Mouse (Mus musculus): Measurements from ENCODE around the gene Pou2f1.

Gene Pou2f1

DNA sequence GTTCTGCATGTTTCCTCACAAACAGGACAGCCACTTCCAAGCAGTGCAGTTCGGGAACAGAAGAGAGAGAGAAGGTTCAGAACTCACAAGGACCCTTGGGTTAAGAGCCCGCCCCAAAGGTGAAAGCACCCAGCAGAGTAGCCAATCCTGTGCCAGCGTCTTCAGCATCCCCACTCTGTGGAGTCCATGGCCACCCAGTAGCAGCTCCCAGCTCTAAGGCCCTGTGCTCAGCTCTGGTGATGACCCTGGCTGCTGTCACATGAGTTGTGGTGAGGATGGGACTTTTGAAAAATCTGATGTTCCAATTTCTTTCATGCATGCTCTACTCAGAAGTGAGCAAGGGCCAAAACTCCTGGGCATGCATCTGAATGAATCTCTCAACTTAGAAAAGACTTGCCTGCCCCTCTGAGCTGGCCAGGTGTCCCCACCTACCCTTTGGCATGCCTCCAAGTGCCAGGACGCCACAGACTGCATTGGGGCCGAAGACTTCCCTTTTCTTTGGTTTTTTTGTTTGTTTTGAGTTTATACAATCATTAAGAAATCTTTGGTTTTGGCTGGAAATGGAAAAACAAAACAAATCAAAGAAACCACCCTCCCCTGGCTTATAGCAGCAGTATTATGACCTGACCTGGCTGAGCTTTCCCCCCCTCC lies 135.7 kb downstream of the Pou2f1 start:
- DNase-seq = no peak

DNA sequence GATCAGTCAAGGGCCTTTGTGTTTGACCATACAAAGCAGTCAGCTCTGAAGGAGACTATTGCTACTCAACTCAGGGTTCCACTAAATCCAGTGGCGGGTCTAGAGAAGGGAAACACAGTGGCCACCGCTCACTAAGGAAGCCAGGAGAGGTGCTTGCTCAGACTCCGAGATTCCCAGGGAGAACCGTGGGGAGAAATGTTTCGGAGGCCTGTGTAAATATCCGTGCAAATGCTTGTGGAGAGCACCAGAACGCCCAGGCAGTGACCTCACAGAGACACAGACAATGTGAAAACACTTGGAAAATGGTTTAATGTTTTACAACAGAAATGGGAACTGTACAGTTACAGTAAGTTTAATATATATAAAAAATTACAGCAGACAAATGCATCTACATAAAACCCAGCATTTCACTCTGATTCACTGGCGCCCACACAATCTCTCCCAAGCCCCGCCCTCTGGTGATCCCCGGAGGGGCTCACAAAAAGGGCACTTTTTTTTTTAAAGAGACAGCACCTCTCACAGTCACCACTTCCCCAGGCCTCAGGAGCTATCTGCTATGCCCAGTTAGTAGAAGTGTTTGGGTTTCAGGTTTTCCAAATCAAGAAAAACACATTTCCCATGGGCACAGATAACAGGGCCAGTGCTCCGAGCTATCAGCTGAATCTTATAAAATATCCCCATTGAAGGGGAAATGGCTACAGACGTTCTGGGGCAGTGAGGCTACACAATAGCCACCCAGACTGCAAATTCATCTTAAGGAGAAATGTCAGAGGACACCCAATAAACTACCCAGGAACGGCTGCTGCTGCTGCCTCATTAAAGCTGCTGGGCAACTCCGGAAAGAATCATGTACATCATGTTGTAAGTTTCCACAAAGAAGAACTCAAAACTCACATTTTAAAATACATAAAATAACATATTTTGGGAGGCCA lies 137.3 kb downstream of the Pou2f1 start:
- DNase-seq = no peak

DNA sequence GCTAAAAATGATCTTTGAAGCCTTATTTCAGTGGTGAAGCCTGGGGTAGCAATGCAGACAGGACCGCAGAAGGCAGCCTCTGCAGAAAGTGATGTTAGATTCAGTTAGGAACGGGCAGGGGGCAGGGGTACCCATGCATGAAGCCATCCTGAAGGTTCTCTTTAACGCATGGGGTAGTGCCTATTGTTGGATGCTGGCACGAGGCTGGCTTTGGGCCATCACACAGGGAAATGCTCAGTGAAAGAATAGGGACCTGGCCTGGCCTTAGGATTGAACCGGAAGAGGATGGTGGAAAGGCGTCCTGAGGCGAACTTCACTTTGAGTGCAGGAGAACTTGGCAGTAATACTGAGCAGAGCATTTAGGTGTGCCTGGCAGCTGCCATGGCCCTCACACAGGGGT lies 140.4 kb downstream of the Pou2f1 start:
- DNase-seq = no peak

DNA sequence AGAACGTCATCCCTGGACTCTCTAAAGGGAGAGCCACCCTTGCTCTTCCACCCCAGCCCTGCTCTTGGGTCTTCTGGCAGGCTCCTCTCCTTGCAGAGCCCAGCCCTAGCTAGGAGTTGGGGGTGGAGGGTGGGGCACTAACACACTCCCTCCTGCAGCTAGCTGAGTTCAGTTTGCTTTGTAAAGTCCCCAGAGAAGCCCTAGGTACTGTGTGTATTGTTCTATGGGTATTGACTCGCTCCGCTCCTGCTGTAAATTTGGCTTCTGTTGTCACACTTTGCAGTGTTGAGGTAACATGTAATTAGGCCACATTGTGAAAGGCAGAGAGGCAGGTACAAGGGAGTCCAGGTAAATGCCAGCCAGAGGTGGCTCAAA lies 141.3 kb downstream of the Pou2f1 start:
- DNase-seq = no peak

DNA sequence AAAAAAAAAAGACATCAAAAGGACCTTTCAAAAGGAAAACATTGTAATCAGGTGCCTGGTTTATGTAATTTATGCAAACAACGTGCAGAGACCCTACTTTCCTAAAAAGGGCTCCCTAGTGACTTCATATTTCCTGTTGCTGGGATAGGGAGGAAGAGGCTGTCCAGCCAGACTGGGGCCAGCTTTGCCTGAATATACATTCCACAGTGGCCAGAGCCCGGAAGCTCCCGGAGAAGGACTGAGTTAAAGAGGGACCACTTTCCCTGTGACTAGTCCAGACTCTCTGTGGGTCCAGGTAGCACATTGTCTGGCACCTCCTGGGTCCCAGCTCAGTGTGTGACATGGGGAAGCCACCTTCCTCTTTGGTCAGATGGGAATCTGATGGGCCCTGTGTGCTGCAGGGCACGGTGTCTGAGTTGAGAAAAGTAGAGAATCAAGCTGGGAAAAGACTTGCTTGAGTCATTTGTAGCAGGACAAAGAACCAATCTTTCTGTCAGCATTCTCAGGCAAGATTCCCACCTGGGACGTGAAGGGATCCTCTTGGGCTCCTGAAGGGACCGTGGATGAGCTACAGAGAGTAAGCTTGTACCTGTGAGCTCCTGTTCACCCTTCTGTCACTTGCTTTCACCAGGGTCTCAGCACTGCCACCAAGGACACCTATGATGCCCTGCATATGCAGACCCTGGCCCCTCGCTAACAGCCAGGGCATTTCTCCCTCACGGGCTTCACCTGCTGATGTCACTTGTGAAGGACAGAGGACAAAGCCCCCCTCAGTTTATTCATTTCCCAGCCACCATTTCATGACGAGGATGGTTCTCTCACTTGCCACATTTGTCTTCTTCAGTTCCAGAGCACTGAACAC lies 141.9 kb downstream of the Pou2f1 start:
- no peak for DNase-seq

DNA sequence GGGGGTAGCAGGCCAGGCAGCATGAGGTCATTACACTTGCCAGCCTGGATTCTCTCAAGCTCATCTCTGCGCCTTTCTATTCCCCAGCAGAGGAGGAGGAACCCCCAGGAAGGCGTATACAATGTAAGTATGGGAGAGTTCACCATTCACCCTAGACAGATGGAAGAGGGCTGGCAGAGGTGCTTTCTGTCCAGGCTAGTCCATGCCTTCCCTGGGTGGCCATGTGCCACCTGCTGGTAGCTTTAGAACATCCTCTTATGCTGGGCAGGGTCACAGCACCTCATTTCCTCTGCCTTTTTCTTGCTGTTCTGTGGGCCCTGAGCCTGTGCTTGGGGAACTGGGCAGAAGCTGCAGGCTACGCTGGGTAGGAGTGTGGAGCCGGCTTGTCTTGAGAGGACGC lies 144.1 kb downstream of the Pou2f1 start:
- no peak for DNase-seq

DNA sequence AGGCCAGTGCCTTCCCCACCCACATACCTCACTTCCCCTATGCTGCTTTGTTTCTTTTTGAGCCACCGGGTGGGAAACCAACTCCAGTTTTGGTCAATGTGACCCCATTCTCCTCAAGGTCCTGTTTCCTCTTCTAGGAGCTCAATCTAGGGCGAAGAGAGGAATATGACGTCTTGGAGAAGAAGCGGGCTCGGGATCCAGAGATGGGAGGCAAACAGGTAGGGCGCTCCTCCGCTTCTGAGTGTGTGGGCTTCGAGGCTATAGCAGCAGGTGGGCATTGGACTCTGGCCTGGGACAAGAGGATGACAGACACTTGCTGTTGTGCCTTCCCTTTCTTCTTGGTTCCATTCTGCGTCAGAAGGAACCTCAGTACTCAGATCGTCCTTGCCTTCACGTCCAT lies 145.2 kb downstream of the Pou2f1 start:
- no peak for DNase-seq

DNA sequence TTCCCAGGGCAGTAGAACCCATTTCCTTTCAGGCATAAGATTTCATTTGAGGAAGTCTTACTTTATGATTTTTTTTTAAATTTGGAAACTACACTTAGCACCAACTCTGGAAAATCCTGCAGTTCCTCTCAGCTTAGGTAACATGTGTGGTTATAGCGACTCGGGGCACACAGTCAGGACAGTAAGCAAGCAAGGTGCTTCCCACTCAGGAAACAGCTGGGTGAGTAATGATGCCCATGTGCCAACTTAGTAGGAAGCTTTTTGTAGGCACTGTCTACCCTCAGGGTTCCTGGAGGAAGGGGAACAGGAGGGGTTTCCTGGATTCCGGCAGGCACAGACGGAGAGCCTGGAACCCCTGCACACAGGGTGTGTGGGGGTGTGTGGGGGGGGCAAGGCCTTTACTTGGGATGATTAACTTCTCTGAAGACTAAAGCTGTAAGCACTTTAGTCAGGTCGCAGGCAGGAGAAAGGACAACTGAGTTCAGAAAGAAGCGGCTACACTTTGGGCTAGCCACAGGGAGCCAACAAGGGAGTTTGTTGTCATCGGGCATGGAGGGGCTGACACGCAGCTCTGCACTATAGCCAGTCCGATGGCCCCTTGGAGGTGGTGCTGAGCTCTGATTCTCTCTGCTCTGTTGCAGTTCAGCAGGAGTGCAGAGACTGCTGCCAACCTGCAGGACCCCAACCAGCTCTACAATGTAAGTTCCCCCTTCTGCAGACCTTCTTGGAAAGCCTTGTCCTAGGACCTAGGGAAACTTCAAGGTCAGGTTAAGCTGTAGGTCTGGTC lies 146.5 kb downstream of the Pou2f1 start:
- DNase-seq = no peak

DNA sequence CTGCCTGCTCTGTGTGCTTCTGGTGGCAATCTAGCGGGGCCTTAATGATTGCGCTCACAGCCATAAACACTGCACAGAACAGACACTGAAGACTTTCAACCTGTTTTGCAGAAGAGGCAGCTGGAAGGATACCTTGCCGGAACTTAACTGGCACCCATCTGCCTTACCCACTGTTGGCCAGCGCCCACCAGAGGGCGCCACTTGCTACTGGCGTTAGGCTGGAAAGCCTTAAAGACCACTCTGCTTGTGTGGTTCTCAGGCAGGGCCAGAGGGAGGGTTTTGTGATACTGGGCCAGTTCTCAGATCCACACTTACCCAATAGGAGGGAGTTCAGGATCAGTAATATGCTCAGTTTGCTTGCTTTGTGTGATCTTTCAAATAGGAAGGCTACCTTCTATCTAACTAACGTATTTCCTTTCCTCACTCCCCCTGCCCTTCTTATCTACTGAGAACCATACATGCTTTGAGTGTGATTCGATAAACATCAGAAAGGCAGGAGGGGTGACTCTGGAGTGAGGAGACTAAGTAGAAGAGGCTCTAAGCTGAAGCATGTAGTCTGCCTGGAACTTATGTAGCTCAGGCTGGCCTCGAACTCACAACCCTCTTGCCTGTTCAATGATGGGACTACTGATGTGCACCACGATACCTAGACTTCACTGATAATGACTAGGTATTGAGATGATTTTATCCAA lies 148.6 kb downstream of the Pou2f1 start:
- DNase-seq = peak; percentile 69 to 86

DNA sequence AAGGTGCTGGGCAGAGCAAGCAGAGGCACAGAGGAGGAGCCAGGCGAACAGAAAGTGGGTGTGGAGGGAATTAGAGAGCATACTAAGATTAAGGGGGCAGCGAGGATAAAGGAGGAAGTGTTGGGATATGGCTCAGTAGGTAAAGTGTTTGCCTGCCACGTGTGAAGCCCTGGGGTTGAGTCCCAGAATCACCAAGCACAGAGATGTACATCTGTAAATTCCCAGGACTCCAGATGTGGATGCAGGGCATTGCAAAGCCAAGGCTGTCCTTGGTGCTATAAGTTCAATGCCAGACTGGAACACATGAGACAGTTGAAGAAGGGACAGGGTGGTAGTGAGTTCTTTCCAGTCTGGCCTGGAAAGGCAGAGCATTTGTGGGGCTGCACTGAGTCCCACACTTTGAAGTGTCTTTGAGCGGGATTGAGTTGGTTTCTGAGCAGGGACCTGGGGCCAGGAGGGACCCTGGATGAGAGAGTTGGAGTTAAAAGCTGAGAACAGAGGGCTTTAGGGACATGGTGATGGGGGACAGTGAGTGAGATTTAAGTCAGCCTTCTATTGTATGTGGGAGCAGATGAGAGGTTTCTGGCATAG lies 149.3 kb downstream of the Pou2f1 start:
- DNase-seq = no peak

DNA sequence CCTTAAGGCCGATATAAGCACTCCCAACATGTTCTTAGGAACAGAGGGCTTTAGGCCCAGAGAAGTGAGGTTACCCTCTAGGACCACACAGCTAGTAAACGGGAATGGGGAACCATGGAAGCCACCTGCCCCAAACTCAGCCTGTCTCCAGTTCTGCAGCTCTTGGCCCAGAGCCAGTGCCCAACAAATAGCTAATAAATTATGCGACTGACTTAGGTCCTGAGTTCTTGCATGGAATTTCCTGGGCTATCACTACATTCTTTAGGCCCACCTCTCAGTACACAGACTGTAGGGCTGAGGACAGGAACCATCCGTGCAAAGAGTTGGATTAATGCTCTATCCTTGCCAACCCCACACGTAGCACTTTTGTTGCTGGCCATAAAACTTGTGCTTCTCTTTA lies 150.3 kb downstream of the Pou2f1 start:
- DNase-seq = no peak

DNA sequence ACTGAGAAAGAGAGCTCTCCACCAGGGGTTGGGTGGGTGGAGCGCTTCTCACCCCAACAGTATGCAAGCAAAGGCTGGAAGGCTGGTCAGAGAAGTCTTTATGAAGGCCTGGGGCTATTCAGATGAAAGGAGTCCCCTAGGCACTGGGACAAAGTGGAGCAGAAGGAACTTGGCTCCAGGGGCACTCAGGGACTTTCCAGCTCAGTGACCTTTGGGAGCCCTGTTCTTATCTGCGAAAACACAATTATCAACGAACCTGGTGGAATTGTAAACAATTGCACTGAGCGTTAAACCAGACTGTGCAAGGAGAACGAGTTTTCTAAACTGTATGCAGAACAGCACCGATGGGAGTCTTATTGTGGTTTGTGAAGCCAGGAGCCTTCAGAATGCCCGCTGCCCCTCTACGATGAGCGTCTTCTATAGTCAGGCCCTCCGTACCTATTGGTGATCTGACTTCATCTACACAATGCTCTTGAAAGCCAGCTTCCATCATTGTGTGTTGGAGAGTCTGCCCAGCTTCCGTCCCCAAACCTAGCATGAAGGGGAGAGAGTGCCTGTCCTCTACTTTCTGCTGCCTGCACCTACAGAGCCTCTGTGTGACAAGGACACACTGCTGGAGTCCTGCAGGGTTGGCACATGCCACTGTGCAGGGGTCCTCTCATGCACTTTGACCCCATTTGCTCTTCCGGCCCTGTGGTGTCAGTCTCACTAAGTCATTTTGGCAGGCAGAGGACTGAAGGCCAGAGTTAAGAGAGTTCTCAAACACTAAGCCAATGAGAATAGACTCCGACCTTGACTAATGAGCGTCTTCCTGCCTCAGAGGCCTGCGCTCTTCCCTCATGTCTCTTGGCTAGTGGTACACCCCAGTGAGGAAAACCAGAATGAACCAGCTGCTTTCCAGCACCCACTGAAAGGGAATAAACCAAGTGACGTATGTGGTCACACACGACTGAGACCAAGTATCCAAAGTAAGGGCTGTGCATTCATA lies 152.7 kb downstream of the Pou2f1 start:
- no peak for DNase-seq

DNA sequence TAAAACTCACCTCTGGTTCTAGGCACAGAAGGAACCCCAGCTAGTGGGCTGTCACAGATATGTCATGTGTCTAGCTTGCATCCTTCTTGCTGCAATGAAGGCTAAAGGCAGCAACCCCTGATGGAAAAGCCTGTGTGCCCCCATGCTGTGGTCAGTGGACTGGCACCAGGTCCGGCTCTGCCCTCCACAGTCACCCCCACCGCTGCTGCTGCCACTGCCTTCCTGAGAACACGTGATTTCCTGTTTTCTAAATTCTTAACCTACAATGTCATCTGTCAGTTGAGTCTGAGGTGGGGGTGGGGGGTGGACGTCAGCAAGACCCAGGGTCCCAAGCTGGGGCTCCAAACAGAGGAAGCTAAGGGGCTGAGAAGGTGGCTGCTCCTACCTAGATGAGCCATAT lies 153.6 kb downstream of the Pou2f1 start:
- DNase-seq = no peak

DNA sequence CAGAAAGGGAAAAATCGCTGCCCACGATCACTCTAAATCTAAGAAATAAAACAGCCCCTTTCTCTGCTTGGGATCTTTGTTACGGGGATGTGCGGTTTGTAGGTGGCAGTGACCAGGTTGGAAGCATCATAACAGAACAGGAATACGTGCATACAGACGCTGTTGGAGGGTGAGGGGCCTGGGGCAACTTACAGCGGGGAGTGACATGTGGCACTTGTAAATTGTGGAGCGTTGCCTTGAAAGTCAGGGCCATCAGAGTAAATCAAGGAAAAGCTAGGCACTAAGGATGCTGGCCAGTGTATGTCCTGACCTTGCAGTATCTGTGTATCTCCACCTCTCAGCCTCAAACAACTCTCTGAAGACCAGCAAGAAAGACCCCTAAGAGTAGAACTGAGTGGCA lies 154.1 kb downstream of the Pou2f1 start:
- no peak for DNase-seq

DNA sequence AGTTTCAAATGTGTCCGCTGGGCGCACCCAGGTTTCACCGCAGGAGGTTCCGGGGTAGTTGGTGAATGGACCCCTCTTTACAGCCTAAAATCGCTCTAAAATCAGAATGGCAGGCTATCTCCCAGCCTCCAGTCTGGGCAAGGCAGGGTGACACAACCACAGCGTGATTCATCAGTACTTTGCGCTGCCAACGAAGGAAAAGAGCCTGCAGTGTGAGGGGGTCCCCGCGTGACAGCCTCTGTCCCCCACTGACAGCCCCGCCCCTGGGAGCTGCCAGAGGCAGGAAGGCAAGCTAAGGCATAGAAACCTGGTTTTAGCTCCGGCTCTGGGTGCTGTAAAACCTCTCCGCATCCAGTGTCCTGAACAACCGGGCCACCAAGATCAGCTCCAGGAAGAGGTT lies 157.1 kb downstream of the Pou2f1 start:
- DNase-seq = no peak

DNA sequence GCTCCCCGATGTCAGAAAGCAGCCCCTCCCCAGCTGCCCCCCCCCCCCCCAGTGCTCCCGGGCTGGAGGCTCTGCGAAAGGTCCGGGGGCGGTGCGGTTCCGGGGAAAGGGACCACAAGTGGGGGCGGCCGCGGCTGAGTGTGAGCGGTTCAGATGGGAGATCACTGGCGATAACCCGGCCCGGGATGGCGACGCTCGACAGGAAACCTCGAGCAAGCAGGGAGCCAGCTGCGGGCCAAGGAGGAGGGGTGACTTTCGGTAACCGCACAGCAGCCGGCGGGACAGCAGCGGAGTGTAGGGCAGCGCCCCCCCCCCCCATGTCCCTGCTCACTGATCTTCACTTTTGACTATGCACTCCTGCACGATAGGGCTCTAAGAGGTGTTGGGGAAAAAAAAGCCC lies 157.5 kb downstream of the Pou2f1 start:
- DNase-seq = peak in 1 of 2 experiments; percentile 22

DNA sequence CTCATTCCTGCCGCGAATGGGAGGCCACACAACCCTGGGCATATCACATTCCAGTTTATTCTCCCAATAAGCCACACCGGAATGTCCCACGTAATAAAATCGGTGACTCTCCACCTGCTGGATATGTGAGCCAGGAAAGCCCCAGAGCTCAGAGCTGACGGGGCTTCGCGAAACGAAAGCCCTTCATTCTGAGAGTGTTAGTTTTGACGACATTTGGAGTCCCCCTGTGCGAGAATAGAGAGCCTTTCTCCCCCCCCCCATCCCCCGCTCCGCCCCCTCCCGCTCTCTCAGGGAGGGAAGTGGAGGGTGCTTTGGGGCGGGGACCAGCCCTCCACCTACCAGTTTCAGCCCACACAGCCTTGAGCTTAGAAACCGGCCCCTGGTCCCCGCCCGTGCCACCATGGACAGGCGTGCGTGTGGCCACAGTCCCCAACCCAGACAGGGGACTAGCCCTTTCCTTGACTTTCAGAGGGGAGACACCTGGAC lies 158.0 kb downstream of the Pou2f1 start:
- peak in 1 of 2 experiments; percentile 17 for DNase-seq

DNA sequence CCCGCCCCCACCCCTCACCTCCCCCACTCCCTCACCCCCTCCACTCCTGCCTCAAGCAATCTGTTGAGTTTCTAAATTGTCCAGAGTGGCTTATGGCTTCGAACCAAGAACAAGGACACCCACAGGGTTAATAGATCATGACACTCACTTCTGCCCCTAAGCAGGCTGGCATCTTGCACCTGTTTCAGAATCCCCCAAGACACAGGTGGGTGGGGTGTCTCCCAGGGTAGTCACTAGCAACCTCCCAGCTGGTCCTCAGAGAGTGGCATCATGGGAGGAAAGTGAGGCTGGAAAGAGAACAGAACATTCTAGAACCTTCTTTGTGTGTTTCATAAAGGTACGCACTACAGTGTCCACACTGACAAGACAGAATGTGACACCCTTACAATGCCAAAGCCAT lies 158.9 kb downstream of the Pou2f1 start:
- DNase-seq = no peak

DNA sequence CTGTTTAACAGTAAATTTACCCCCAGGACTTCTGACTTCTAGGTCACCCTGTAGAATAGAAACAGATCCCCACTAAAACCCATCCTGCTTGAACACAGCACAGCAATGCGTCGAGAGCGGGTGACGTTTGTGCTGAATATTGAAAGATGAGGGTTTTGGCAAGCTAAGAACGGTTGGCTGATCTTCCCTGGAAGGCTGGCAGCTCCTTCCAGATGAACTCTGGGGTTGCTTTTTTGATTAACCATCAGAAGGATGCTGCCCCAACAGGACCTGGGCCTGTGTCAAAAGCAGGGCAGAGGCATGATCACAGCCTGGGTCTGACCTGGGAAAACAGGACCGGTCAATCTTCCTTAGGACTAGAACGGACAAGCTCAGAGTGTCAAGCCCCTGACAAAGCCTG lies 160.3 kb downstream of the Pou2f1 start:
- no peak for DNase-seq

All from cerebellum, postnatal 25 days (tissue).